Mouse (Mus musculus): Measurements from ENCODE around the gene Bscl2. TPM values are rescaled to one million over a fixed set of nuclear protein-coding genes. Genes with fewer than 3 reads are reported as not detected.

Gene Bscl2
- total RNA-seq, 2 experiments from 2014 or later = 157 to 160 TPM

Small RNA genes lying within 50 kb of the gene (microRNA-seq; reads per million reads assigned to microRNA genes)
- not detected for gene Mir5136

Other genes starting within 250 kb of the Bscl2 start
- 1 to 10 TPM in 1 of 2 experiments, under 1 TPM in 1; 0.58 to 1.4 TPM for gene Slc22a8, start 246.2 kb upstream of the Bscl2 start, total RNA-seq (2021)
- not detected for gene Slc22a6, start 219.4 kb upstream of the Bscl2 start, total RNA-seq (2021)
- 1 to 10 TPM; 2.1 to 2.5 TPM for gene Chrm1, start 173.7 kb upstream of the Bscl2 start, total RNA-seq (2021)
- gene Slc3a2, start 114.1 kb upstream of the Bscl2 start, total RNA-seq (2021) = 100 to 1,000 TPM in 1 of 2 experiments, 10 to 100 TPM in 1; 97.4 to 178 TPM
- gene Wdr74, start 101.6 kb upstream of the Bscl2 start, total RNA-seq (2021) = 10 to 100 TPM; 51.1 to 58.8 TPM
- 1 to 10 TPM; 1.3 to 3.1 TPM for gene 1700092M07Rik, start 96.7 kb upstream of the Bscl2 start, total RNA-seq (2021)
- gene Stx5a, start 96.1 kb upstream of the Bscl2 start, total RNA-seq (2021) = 10 to 100 TPM; 73.8 to 75.8 TPM
- gene Nxf1, start 80.4 kb upstream of the Bscl2 start, total RNA-seq (2021) = 100 to 1,000 TPM in 1 of 2 experiments, 10 to 100 TPM in 1; 88.6 to 107 TPM
- 100 to 1,000 TPM; 101 to 127 TPM for gene Tmem223, start 66.5 kb upstream of the Bscl2 start, total RNA-seq (2021)
- gene Tmem179b, start 63.0 kb upstream of the Bscl2 start, total RNA-seq (2021) = 10 to 100 TPM; 48.6 to 50.0 TPM
- 10 to 100 TPM; 12.4 to 19.5 TPM for gene Taf6l, start 51.0 kb upstream of the Bscl2 start, total RNA-seq (2021)
- gene Polr2g, start 38.9 kb upstream of the Bscl2 start, total RNA-seq (2021) = 10 to 100 TPM; 81.3 to 90.4 TPM
- gene Zbtb3, start 34.9 kb upstream of the Bscl2 start, total RNA-seq (2021) = 1 to 10 TPM; 2.0 to 2.3 TPM
- 10 to 100 TPM; 25.7 to 30.7 TPM for gene Ttc9c, start 18.1 kb upstream of the Bscl2 start, total RNA-seq (2021)
- 10 to 100 TPM; 58.0 to 62.7 TPM for gene Hnrnpul2, start 17.5 kb upstream of the Bscl2 start, total RNA-seq (2021)
- not detected for gene AC129217.1, start 7.7 kb upstream of the Bscl2 start, total RNA-seq (2021)
- 1 to 10 TPM; 5.8 to 9.8 TPM for gene Gng3, start 1.7 kb downstream of the Bscl2 start, total RNA-seq (2021)
- 1 to 10 TPM; 5.5 to 6.1 TPM for gene Lrrn4cl, start 13.3 kb downstream of the Bscl2 start, total RNA-seq (2021)
- 100 to 1,000 TPM; 193 to 217 TPM for gene Ubxn1, start 34.0 kb downstream of the Bscl2 start, total RNA-seq (2021)
- gene Uqcc3, start 43.5 kb downstream of the Bscl2 start, total RNA-seq (2021) = 10 to 100 TPM; 69.1 to 79.0 TPM
- gene Lbhd1, start 46.3 kb downstream of the Bscl2 start, total RNA-seq (2021) = 10 to 100 TPM in 1 of 2 experiments, 1 to 10 TPM in 1; 7.4 to 10.7 TPM
- gene Gm49403, start 46.5 kb downstream of the Bscl2 start, total RNA-seq (2021) = not detected
- 10 to 100 TPM; 31.5 to 31.9 TPM for gene 1810009A15Rik, start 51.4 kb downstream of the Bscl2 start, total RNA-seq (2021)
- not detected for gene Gm49416, start 51.5 kb downstream of the Bscl2 start, total RNA-seq (2021)
- 10 to 100 TPM; 23.7 to 25.2 TPM for gene Ints5, start 55.5 kb downstream of the Bscl2 start, total RNA-seq (2021)
- 100 to 1,000 TPM; 142 to 150 TPM for gene Ganab, start 60.6 kb downstream of the Bscl2 start, total RNA-seq (2021)
- 10 to 100 TPM; 55.1 to 59.3 TPM for gene B3gat3, start 82.9 kb downstream of the Bscl2 start, total RNA-seq (2021)
- gene Rom1, start 91.9 kb downstream of the Bscl2 start, total RNA-seq (2021) = 10 to 100 TPM; 17.4 to 24.0 TPM
- 10 to 100 TPM; 43.6 to 53.3 TPM for gene Eml3, start 92.1 kb downstream of the Bscl2 start, total RNA-seq (2021)
- gene Mta2, start 104.4 kb downstream of the Bscl2 start, total RNA-seq (2021) = 100 to 1,000 TPM in 1 of 2 experiments, 10 to 100 TPM in 1; 94.8 to 111 TPM
- gene Tut1, start 116.4 kb downstream of the Bscl2 start, total RNA-seq (2021) = 10 to 100 TPM; 17.4 to 19.3 TPM
- gene Eef1g, start 129.6 kb downstream of the Bscl2 start, total RNA-seq (2021) = 100 to 1,000 TPM; 355 to 407 TPM
- gene Ahnak, start 151.8 kb downstream of the Bscl2 start, total RNA-seq (2021) = 100 to 1,000 TPM; 146 to 184 TPM

Measured in adrenal gland, postnatal 10 days (tissue).